In the genomic region with DNA sequence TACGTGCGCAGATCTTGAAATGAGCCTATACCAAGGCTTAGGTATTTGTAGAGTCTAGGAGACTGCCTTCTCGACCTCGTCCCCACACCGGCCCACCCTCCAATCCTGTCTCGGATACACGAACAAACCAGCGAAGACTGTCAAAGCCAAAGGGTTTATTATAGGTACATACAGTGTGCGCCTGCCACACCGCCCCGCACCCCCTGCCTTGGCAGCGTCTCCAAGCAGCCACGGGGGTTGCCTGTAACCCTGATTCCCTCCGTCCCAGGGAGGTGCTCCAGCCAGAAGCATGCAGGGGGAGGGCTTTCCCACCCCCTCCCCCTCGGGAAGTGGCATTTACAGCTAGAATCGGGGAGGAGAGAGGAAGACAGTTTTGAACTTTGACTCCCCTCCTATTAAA, we compare ENCODE assay signal across 9 mouse cellular contexts. TPM values are rescaled to one million over a fixed set of nuclear protein-coding genes. Genes with fewer than 3 reads are reported as not detected.
DNase-seq lines count a peak whose midpoint lies in the region; ATAC-seq and TF ChIP-seq lines count a peak whose summit lies in the region.
"Had no signal": no experiment of that assay in that cellular context is flagged by ENCODE, and none has a peak within 500 bp of the region (broad histone marks: within the 10 kb centered on the region; RNA-seq: fewer than 3 reads in every experiment).

No protein-coding gene starts in this region.

- H3K4me3 ChIP-seq in layer of hippocampus, adult 2 months = peak overlapping the region; percentile 67
- H3K4me3 ChIP-seq in bone marrow macrophage, adult 2 months (ENCODE audit: insufficient read depth, low read length) = peak overlapping the region; percentile 70
- peak overlapping the region; percentile 68 for H3K4me3 ChIP-seq in lung, embryonic 16.5 days (ENCODE audit: low read length)
- H3K4me3 ChIP-seq in stomach, embryonic 15.5 days (replicated peaks) = peak overlapping the region; percentile 65

- H3K4me1 ChIP-seq in bone marrow macrophage, adult 2 months (ENCODE audit: control insufficient read depth, insufficient read depth, low read length) = peaks cover 30% of the 10 kb centered on the region
- H3K4me1 ChIP-seq in lung, embryonic 16.5 days (replicated peaks; ENCODE audit: control insufficient read depth, insufficient read depth, low read length) = peaks cover 24% of the 10 kb centered on the region
- H3K4me1 ChIP-seq in stomach, embryonic 15.5 days = peaks cover 29% of the 10 kb centered on the region

- peak overlapping the region; percentile 62 for H3K27ac ChIP-seq in layer of hippocampus, adult 2 months
- peak overlapping the region; percentile 82 for H3K27ac ChIP-seq in bone marrow macrophage, adult 2 months (ENCODE audit: insufficient read depth, low read depth, low read length)
- peak overlapping the region; percentile 81 for H3K27ac ChIP-seq in lung, embryonic 16.5 days (ENCODE audit: low read length)
- peak overlapping the region; percentile 92 for H3K27ac ChIP-seq in stomach, embryonic 15.5 days

- no peak for DNase-seq in layer of hippocampus, adult 2 months (ENCODE audit: low spot score in 2 of 2)
- no peak for DNase-seq in layer of hippocampus, adult 11-12 months (ENCODE audit: low spot score)
- peak; percentile 32 to 49 for DNase-seq in heart, adult 9 months (ENCODE audit: low spot score in 2 of 2)
- peak; percentile 40 to 44 for DNase-seq in kidney, adult 8-10 months
- DNase-seq in frontal cortex, postnatal 36 days (ENCODE audit: low spot score in 2 of 2) = no peak

- H3K4me2 ChIP-seq in lung, embryonic 16.5 days (ENCODE audit: low read depth, low read length) = peak overlapping the region; percentile 72
- peak overlapping the region; percentile 78 for H3K4me2 ChIP-seq in stomach, embryonic 15.5 days

- TF ChIP-seq CTCF in layer of hippocampus, adult 2 months (conservative IDR thresholded peaks at IDR 0.05) = no peak
- no peak for TF ChIP-seq CTCF in bone marrow macrophage, adult 2 months (IDR thresholded peaks at IDR 0.05; ENCODE audit: low read depth, low read length)

- TF ChIP-seq POLR2A in bone marrow macrophage, adult 2 months (IDR thresholded peaks at IDR 0.05; ENCODE audit: borderline replicate concordance, low read depth, low read length) = no peak

- no peaks in the 10 kb centered on the region for H3K27me3 ChIP-seq in lung, embryonic 16.5 days (ENCODE audit: control insufficient read depth, insufficient read depth, low read depth, low read length)
- no peaks in the 10 kb centered on the region for H3K27me3 ChIP-seq in stomach, embryonic 15.5 days (replicated peaks)
- H3K27me3 ChIP-seq: Patski had no signal

- no peaks in the 10 kb centered on the region for H3K9me3 ChIP-seq in lung, embryonic 16.5 days (ENCODE audit: control insufficient read depth, low read length)
- no peaks in the 10 kb centered on the region for H3K9me3 ChIP-seq in stomach, embryonic 15.5 days

- WGBS in lung, embryonic 16.5 days = under 1% methylated on average over 16 of the region's 16 CpGs
- 2% methylated on average over 16 of the region's 16 CpGs for WGBS in stomach, embryonic 15.5 days

- ATAC-seq in lung, embryonic 16.5 days (ENCODE audit: low read depth) = peak; percentile 25
- peak; percentile 4; the same call in 1 of the 2 replicates for ATAC-seq in stomach, embryonic 15.5 days (ENCODE audit: insufficient read depth, low FRiP score, low read depth)

- H3K36me3 ChIP-seq in lung, embryonic 16.5 days (ENCODE audit: control insufficient read depth, insufficient read depth, low read length) = no peaks in the 10 kb centered on the region; the same call in 1 of the 2 replicates
- peaks cover 4% of the 10 kb centered on the region; the same call in 1 of the 2 replicates for H3K36me3 ChIP-seq in stomach, embryonic 15.5 days

- peak overlapping the region; percentile 52 for H3K9ac ChIP-seq in lung, embryonic 16.5 days (ENCODE audit: low read length)
- H3K9ac ChIP-seq in stomach, embryonic 15.5 days = no peak overlapping the region

RNA-seq across cellular contexts. Expression of gene Shkbp1, which starts 0.4 kb away (rescaled TPM):
- total RNA-seq in layer of hippocampus, adult 2 months (2021) = 10 to 100 TPM; 29.4 to 42.9 TPM
- 51.0 and 60.8 TPM in 2 replicates for polyA plus RNA-seq in bone marrow macrophage, adult 2 months (2012; ENCODE audit: insufficient read depth, insufficient read length, missing spikeins)
- 43.6 and 46.2 TPM in 2 replicates for polyA plus RNA-seq in lung, embryonic 16.5 days (2015; fragmentation: Nextera tagmentation; extraction: Ambion mirVana)
- polyA plus RNA-seq in stomach, embryonic 15.5 days (2015; fragmentation: Nextera tagmentation; extraction: Ambion mirVana) = 38.8 and 43.7 TPM in 2 replicates

RNA-seq across cellular contexts. Expression of gene Gm20479, which starts 1.0 kb away (rescaled TPM):
- total RNA-seq in layer of hippocampus, adult 2 months (2021) = not detected
- 10.4 TPM in 1 of 2 replicates, not detected in the other for polyA plus RNA-seq in bone marrow macrophage, adult 2 months (2012; ENCODE audit: insufficient read depth, insufficient read length, missing spikeins)
- polyA plus RNA-seq in lung, embryonic 16.5 days (2015; fragmentation: Nextera tagmentation; extraction: Ambion mirVana) = 0.52 and 1.1 TPM in 2 replicates
- polyA plus RNA-seq in stomach, embryonic 15.5 days (2015; fragmentation: Nextera tagmentation; extraction: Ambion mirVana) = 0.62 and 1.7 TPM in 2 replicates

RNA-seq across cellular contexts. Expression of gene Ltbp4, which starts 18.8 kb away (rescaled TPM):
- total RNA-seq in layer of hippocampus, adult 2 months (2021) = 10 to 100 TPM; 54.5 to 54.8 TPM
- 0.84 TPM in 1 of 2 replicates, not detected in the other for polyA plus RNA-seq in bone marrow macrophage, adult 2 months (2012; ENCODE audit: insufficient read depth, insufficient read length, missing spikeins)
- 107 and 127 TPM in 2 replicates for polyA plus RNA-seq in lung, embryonic 16.5 days (2015; fragmentation: Nextera tagmentation; extraction: Ambion mirVana)
- 154 and 161 TPM in 2 replicates for polyA plus RNA-seq in stomach, embryonic 15.5 days (2015; fragmentation: Nextera tagmentation; extraction: Ambion mirVana)

Comparison
In these comparisons a context has a peak if more than half of its experiments do, and no peak if none do; other contexts are left out.
1. DNase-seq: peak in heart, adult 9 months (2 of 2) and kidney, adult 8-10 months (2 of 2); none in layer of hippocampus, adult 2 months (0 of 2), layer of hippocampus, adult 11-12 months (single experiment) and frontal cortex, postnatal 36 days (0 of 2).
2. RNA of gene Ltbp4, which starts 18.8 kb away (polyA plus RNA-seq): 154 to 161 TPM in stomach, embryonic 15.5 days and 107 to 127 TPM in lung, embryonic 16.5 days; 0.84 TPM in bone marrow macrophage, adult 2 months; every median in the first group is over 10 times any median in the second.
3. Peak in every context shown above with its lines, with median percentiles within 50 percentile points of each other: H3K27ac ChIP-seq and H3K4me3 ChIP-seq.